Mouse (Mus musculus): ENCODE measurements around the gene Stil. TPM values are rescaled to one million over a fixed set of nuclear protein-coding genes. Genes with fewer than 3 reads are reported as not detected.

Stil gene
- polyA plus RNA-seq, 1 experiment, result 6.4 TPM

- peak; percentile 60 for DNase-seq (ENCODE audit: low read depth)
- TF ChIP-seq CTCF (IDR thresholded peaks at IDR 0.05; ENCODE audit: borderline replicate concordance, extremely low read depth, insufficient read depth, insufficient read length), result peak; percentile 96
- TF ChIP-seq POLR2A (IDR thresholded peaks at IDR 0.05; ENCODE audit: borderline replicate concordance, extremely low read depth, insufficient read depth, insufficient read length, poor library complexity, severe bottlenecking), result no peak
Observed at GRCm38 (mm10) chr4:115085522-115086095, 85.7 kb downstream of the Stil start.

GRCm38 (mm10) chr4:115086257-115086656 is 86.3 kb downstream of the Stil start:
- no peak for DNase-seq (ENCODE audit: low read depth)
- TF ChIP-seq CTCF (IDR thresholded peaks at IDR 0.05; ENCODE audit: borderline replicate concordance, extremely low read depth, insufficient read depth, insufficient read length), result no peak

- DNase-seq (ENCODE audit: low read depth), result no peak
Observed at GRCm38 (mm10) chr4:115086763-115087415, 86.9 kb downstream of the Stil start.

DNA sequence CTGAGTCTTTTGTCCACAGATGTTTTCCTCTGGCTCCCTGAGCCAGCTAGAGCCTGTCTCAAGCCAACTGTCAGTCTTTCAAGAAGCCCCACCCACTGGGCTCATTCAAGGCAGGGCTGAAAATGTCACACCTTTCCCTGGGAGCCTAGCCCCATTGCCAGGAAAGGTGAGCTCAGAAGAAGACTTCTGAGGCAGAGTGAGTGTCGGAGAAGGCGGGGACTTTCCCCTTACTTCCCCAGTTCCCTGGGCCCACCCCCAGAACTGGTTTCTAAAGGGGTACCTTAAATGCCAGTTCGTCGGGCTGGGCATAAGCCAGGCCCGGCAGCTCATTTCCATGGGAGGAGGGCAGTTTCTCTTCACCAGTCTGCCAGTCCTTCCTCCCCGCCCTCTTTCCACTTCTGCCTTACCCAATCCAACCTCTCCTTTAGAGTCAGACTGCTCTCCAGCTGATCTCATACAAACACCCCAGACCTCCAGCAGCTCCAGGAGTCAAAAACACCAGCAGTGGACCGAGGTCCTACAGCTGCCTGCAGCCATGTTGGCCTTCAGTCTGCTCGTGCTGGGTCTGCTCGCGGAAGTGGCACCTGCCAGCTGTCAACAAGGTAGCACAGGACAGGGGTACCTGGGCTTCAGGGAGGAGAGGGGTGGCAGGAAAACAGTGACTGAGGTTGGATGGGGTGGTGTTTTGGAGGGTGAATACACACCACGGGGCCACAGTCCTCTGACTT is 88.8 kb downstream of the Stil start, which contains the start of gene Pdzk1ip1:
Pdzk1ip1 (plus strand) TSS at position 98 of the 728 bp plus-strand sequence.
- DNase-seq (ENCODE audit: low read depth), result no peak
- TF ChIP-seq POLR2A (IDR thresholded peaks at IDR 0.05; ENCODE audit: borderline replicate concordance, extremely low read depth, insufficient read depth, insufficient read length, poor library complexity, severe bottlenecking) (no peak), CTCF (IDR thresholded peaks at IDR 0.05; ENCODE audit: borderline replicate concordance, extremely low read depth, insufficient read depth, insufficient read length) (no peak)

More at GRCm38 (mm10) chr4:115086763-115087415, 86.9 kb downstream of the Stil start:
- TF ChIP-seq POLR2A (IDR thresholded peaks at IDR 0.05; ENCODE audit: borderline replicate concordance, extremely low read depth, insufficient read depth, insufficient read length, poor library complexity, severe bottlenecking) (no peak), CTCF (IDR thresholded peaks at IDR 0.05; ENCODE audit: borderline replicate concordance, extremely low read depth, insufficient read depth, insufficient read length) (no peak)

GRCm38 (mm10) chr4:115090592-115090991 is 90.6 kb downstream of the Stil start:
- TF ChIP-seq CTCF (IDR thresholded peaks at IDR 0.05; ENCODE audit: borderline replicate concordance, extremely low read depth, insufficient read depth, insufficient read length), result no peak
- no peak for TF ChIP-seq POLR2A (IDR thresholded peaks at IDR 0.05; ENCODE audit: borderline replicate concordance, extremely low read depth, insufficient read depth, insufficient read length, poor library complexity, severe bottlenecking)
- no peak for DNase-seq (ENCODE audit: low read depth)

GRCm38 (mm10) chr4:115091806-115092205 is 91.8 kb downstream of the Stil start:
- TF ChIP-seq CTCF (IDR thresholded peaks at IDR 0.05; ENCODE audit: borderline replicate concordance, extremely low read depth, insufficient read depth, insufficient read length) (no peak), POLR2A (IDR thresholded peaks at IDR 0.05; ENCODE audit: borderline replicate concordance, extremely low read depth, insufficient read depth, insufficient read length, poor library complexity, severe bottlenecking) (no peak)
- no peak for DNase-seq (ENCODE audit: low read depth)

Other genes starting within 250 kb of the Stil start
- not detected in 2 replicates for gene Gm12830, start 178.4 kb upstream of the Stil start, polyA plus RNA-seq (2012; rRNA removed)
- 0.93 and 1.1 TPM in 2 replicates for gene Foxd2, start 91.3 kb upstream of the Stil start, polyA plus RNA-seq (2012; rRNA removed)
- 0.10 and 0.19 TPM in 2 replicates for gene Foxe3, start 74.1 kb upstream of the Stil start, polyA plus RNA-seq (2012; rRNA removed)
- 64.5 and 71.7 TPM in 2 replicates for gene Cmpk1, start 12.9 kb upstream of the Stil start, polyA plus RNA-seq (2012; rRNA removed)
- 20.7 and 29.7 TPM in 2 replicates for gene Tal1, start 56.3 kb downstream of the Stil start, polyA plus RNA-seq (2012; rRNA removed)
- gene Pdzk1ip1, start 88.5 kb downstream of the Stil start, polyA plus RNA-seq (2012; rRNA removed), result 3.4 and 3.9 TPM in 2 replicates
- gene Cyp4x1, start 134.1 kb downstream of the Stil start, polyA plus RNA-seq (2012; rRNA removed), result 4.7 and 7.4 TPM in 2 replicates
- not detected in 2 replicates for gene Cyp4a29, start 241.9 kb downstream of the Stil start, polyA plus RNA-seq (2012; rRNA removed)

Measured in brain, embryonic 14.5 days (tissue).